Mouse (Mus musculus) kidney, adult 2 months (tissue): ENCODE data around the gene Irf2. TPM values are rescaled to one million over a fixed set of nuclear protein-coding genes. Genes with fewer than 3 reads are reported as not detected.

Experiments used
- DNase-seq: peaks from one replicate; pipeline ENCODE4 v3.0.0; 2021
- H3K27ac ChIP-seq: fragments of 200-500 bp; 2 replicates; pipeline ENCODE4 v1.5.1; 2012; ENCODE audit warnings: low read depth, low read length, control low read depth, inconsistent platforms; ENCODE audit not compliant: insufficient read depth
- H3K27me3 ChIP-seq: fragments of 200-500 bp; replicated peaks from 2 replicates; pipeline ENCODE4 v1.6.1; 2012; ENCODE audit warnings: mild to moderate bottlenecking, moderate library complexity, low read length, inconsistent platforms; ENCODE audit not compliant: control insufficient read depth, insufficient read depth
- H3K36me3 ChIP-seq: fragments of 200-500 bp; 2 replicates; pipeline ENCODE4 v1.6.1; 2012; ENCODE audit warnings: mild to moderate bottlenecking, moderate library complexity, low read length, inconsistent platforms; ENCODE audit not compliant: control insufficient read depth, insufficient read depth
- H3K4me1 ChIP-seq: fragments of 200-500 bp; 2 replicates; pipeline ENCODE4 v1.6.1; 2011; ENCODE audit warnings: low read length; ENCODE audit not compliant: control insufficient read depth, insufficient read depth
- H3K4me3 ChIP-seq: fragments of 200-500 bp; 2 replicates; pipeline ENCODE4 v1.5.1; 2011; ENCODE audit warnings: mild to moderate bottlenecking, low read depth, low read length, control low read depth; ENCODE audit not compliant: insufficient read depth
- CTCF ChIP-seq: fragments of 200-500 bp; conservative IDR thresholded peaks from 2 replicates; pipeline ENCODE4 v1.5.1; 2011; ENCODE audit warnings: low read depth, mild to moderate bottlenecking, control low read depth, low read length, moderate library complexity, mixed read lengths; ENCODE audit not compliant: insufficient read depth, insufficient read length
- POLR2A ChIP-seq: fragments of 200-500 bp; IDR thresholded peaks from one replicate; pipeline ENCODE4 v1.6.1; 2011; ENCODE audit warnings: low read depth, low read length, control low read depth
- WGBS: fragments of 180-500 bp; shearing (Covaris S2); methylation state at CpG from one replicate; pipeline ENCODE4 v1.1.7; 2018; 5-methylcytosine and 5-hydroxymethylcytosine counted together
- polyA plus RNA-seq: library from polyadenylated mRNA; depleted of rRNA; stranded (reverse); fragments of >200 nt; gene quantifications from 2 replicates; pipeline ENCODE4 v1.2.3, GENCODE M21; 2012; rRNA removed

Gene Irf2
- polyA plus RNA-seq, 1 experiment = 12.6 TPM

DNA sequence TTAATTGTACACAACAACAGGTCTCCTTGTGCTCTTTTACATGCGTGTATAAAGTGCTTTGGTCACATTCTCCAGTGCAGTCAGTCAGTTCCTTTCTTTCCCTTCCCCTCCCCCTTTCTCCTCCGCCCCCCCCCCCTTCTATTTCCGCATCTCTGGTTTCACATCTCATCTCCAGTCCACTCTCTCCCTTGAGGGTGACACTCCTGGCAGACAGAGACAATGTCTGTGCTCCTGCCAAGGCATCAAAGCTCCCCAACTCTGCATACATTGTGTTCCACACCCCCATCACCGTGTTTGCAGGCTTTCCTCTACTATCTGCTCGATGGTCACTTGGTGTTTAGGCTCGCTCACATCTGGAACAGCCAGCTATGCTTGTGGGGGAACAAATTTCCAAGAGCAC lies 147.9 kb downstream of the Irf2 start:
- WGBS = 74% methylated on average over 6 of the region's 6 CpGs
- H3K27me3 ChIP-seq = no peaks in the 10 kb centered on the region
- H3K27ac ChIP-seq = no peak overlapping the region
- H3K4me3 ChIP-seq = no peak overlapping the region
- H3K36me3 ChIP-seq = no peaks in the 10 kb centered on the region
- no peaks in the 10 kb centered on the region for H3K4me1 ChIP-seq
- no peak for DNase-seq
- no peak for TF ChIP-seq CTCF
- TF ChIP-seq POLR2A = no peak

GRCm38 (mm10) chr8:46888575-46888974 lies 149.0 kb downstream of the Irf2 start:
- Histone ChIP-seq H3K27ac (no peak overlapping the region), H3K4me3 (no peak overlapping the region), H3K4me1 (no peaks in the 10 kb centered on the region), H3K36me3 (no peaks in the 10 kb centered on the region), H3K27me3 (no peaks in the 10 kb centered on the region)
- TF ChIP-seq CTCF (no peak; the same call in 1 of the 2 replicates), POLR2A (no peak)
- 72% methylated on average over 4 of the region's 4 CpGs for WGBS
- DNase-seq = no peak

DNA sequence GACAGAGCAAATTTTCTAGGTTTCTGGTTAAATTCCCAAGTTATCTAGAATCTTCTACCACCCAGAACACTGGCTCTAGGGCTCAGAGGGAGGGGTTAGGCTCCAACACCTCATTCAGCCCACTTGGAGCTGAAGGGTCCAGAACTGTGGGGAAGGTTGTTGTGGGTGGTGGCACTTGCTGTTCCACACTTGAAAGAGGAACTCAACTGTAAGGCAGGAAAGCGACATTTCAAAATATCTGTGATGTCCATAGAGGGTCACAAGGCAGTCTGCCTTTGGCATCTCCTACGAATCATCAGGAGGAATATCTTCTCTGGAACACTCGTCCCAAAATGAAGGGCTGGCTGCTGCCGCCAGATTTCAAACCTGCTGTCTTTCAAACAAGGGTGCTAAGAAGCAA lies 150.7 kb downstream of the Irf2 start:
- Histone ChIP-seq H3K4me3 (no peak overlapping the region), H3K4me1 (no peaks in the 10 kb centered on the region), H3K36me3 (no peaks in the 10 kb centered on the region), H3K27me3 (no peaks in the 10 kb centered on the region), H3K27ac (no peak overlapping the region)
- TF ChIP-seq CTCF (no peak), POLR2A (no peak)
- peak; percentile 6 for DNase-seq
- WGBS = 89% methylated on average over 4 of the region's 4 CpGs

DNA sequence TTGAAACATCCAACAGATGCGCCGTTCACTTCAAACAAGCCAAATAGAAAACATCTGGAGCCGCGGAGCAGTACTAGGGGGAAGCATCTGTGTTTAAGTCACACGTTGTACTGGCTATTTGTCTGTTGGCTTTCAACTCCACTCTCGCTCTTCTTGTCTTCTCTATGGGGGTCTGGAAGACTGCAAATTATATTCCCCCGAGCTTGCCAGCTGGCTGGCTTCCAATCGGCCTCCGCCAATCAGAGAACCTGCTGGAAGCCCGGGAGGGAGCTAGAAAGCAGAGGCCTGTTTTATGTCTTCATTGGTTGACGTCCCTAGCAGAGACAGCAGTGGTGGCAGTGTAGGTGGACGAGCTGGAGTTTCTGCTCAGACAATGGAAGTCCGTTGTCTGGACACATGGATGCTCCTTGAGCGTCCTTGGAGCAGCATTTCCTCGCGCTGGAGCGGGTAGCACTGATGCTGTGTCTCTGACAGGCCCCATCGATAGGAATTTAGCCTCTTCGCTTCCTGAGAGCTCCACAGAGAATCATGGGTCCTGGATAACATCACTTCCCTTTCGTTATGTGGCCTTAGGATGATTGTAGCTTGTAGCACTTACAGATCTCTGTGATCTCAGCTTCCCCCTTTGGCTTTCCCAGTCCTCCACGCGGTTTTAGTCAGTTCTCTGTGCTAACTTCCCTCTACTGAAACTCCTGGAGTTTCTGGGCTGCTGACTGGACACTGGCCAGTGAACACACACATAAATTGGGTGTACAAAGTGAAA lies 153.2 kb downstream of the Irf2 start:
- no peak overlapping the region for H3K4me3 ChIP-seq
- H3K27ac ChIP-seq = no peak overlapping the region
- no peaks in the 10 kb centered on the region for H3K4me1 ChIP-seq
- no peak for TF ChIP-seq CTCF
- TF ChIP-seq POLR2A = no peak
- WGBS = 67% methylated on average over 22 of the region's 22 CpGs
- no peaks in the 10 kb centered on the region for H3K36me3 ChIP-seq
- H3K27me3 ChIP-seq = no peaks in the 10 kb centered on the region
- DNase-seq = peak; percentile 23

DNA sequence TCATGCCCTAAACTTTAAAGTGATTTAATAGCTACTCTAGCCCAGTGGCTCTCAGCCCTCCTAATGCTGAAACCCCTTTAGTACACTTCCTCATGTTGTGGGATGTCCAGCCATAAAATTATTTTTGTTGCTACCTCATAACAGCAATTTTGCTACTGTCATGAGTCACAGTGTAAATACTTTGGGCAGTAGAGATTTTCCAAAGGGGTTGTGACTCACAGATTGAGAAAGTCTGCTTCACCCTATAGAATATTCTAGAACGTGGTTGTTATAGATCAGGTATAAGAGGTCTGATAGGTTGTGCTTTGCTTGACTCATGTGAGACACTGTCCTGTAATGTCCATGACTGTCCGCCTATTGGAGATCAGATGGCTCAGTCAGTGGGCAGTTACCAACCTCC lies 154.9 kb downstream of the Irf2 start:
- 93% methylated on average over 2 of the region's 2 CpGs for WGBS
- no peaks in the 10 kb centered on the region for H3K36me3 ChIP-seq
- no peak overlapping the region for H3K27ac ChIP-seq
- TF ChIP-seq POLR2A (no peak), CTCF (no peak)
- H3K27me3 ChIP-seq = no peaks in the 10 kb centered on the region
- no peak overlapping the region for H3K4me3 ChIP-seq
- H3K4me1 ChIP-seq = no peaks in the 10 kb centered on the region
- DNase-seq = no peak

DNA sequence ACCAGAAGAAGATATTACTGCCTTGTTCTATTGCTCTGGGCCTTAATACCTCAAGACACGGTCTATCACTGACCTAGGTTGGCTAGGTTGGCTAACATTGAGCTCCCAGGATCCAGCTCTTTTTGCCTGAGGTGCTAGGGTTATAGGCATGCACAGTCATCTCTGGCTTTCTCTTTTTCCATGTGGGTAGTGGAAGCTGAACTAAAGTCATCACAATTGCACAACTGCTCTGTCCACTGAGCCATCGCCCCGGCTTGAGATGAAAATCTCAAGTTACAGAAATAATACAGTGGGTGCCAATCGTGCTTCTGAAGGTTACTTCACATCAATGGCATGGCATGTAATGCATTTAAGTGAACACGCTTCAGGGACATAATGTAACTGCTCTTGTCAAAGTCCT lies 156.5 kb downstream of the Irf2 start:
- WGBS = 79% methylated on average over 5 of the region's 5 CpGs

DNA sequence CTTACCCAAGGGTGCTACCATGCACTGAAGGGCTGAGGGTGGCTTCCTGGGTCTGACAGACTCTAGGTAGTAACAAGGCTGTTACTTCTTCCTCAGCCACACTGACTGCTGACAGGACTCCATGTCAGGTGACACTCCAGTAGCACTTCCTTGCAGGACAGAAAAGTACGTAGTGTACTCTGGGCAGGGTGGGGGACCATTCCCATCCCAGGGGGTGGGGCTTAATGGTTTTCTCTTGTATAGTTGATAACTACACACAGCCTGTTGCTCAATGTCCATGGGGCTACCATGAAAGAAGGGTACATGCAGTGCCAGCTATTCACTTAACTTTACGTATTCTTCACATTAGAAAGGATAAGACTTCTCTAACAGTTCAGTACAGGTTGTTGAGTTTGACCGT lies 157.2 kb downstream of the Irf2 start:
- DNase-seq = no peak
- WGBS = 97% methylated on average over 3 of the region's 3 CpGs
- no peaks in the 10 kb centered on the region for H3K4me1 ChIP-seq
- TF ChIP-seq CTCF = no peak
- no peak for TF ChIP-seq POLR2A
- no peak overlapping the region for H3K27ac ChIP-seq
- H3K36me3 ChIP-seq = no peaks in the 10 kb centered on the region
- no peak overlapping the region for H3K4me3 ChIP-seq
- no peaks in the 10 kb centered on the region for H3K27me3 ChIP-seq

More for the DNA sequence above, 156.5 kb downstream of the Irf2 start:
- Histone ChIP-seq H3K4me1 (no peaks in the 10 kb centered on the region), H3K36me3 (no peaks in the 10 kb centered on the region), H3K27me3 (no peaks in the 10 kb centered on the region), H3K27ac (no peak overlapping the region), H3K4me3 (no peak overlapping the region)
- DNase-seq = no peak
- no peak for TF ChIP-seq POLR2A
- no peak for TF ChIP-seq CTCF

Other genes with a start within 250 kb of the Irf2 start
- gene Cenpu, start 187.7 kb upstream of the Irf2 start, polyA plus RNA-seq = 0.33 and 0.67 TPM in 2 replicates
- 1.1 and 1.4 TPM in 2 replicates for gene Primpol, start 122.5 kb upstream of the Irf2 start, polyA plus RNA-seq
- gene Casp3, start 122.4 kb upstream of the Irf2 start, polyA plus RNA-seq = 7.1 and 9.2 TPM in 2 replicates
- 185 and 205 TPM in 2 replicates for gene Enpp6, start 247.2 kb downstream of the Irf2 start, polyA plus RNA-seq